Mouse (Mus musculus): Measurements from ENCODE around the gene Higd1c.
"Not testable (repeated sequence)": the region's sequence is repeated elsewhere in the genome, so short reads cannot be mapped to it uniquely, and the experiment has no call there.

Higd1c gene

DNA sequence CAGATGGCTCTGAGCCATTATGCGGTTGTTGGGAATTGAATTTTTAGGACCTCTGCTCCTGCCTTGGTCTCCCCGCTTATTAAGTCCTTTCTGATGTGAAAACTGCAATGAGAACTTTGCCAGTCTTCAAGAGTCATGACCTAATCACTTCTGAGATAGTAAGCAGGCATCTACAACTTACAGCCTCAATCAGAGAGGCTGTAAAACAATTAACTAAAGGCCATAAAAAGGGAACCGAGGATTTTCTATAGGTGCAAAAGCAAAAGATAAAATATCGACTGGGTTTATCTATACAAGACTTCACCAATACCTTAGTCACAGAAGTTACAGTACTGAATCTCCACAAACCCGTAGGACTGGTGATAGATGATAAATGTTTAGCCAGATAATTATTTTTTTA is 8.5 kb upstream of the Higd1c start:
- no peak for DNase-seq (ENCODE audit: low spot score)

DNA sequence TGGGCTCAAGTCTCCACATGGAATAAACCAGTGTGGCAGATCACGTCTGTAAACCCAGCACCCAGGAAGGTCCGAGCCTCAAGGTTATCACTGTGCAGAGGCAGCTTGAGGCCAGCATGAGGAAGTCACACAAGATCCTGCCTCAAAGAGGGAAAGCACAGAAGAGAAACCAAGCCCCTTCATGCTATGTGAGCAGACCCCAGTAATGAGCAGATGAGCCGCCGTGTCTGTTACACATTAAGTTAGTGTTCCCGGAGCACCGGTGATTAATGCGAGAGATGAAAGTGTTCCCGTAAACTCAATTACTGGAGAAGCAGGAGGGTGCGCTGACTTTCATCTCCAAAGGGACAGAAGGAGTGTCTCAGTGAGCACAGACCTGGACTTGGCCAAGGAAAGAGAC is 1.6 kb downstream of the Higd1c start:
- DNase-seq (ENCODE audit: low spot score) = not testable (repeated sequence)

DNA sequence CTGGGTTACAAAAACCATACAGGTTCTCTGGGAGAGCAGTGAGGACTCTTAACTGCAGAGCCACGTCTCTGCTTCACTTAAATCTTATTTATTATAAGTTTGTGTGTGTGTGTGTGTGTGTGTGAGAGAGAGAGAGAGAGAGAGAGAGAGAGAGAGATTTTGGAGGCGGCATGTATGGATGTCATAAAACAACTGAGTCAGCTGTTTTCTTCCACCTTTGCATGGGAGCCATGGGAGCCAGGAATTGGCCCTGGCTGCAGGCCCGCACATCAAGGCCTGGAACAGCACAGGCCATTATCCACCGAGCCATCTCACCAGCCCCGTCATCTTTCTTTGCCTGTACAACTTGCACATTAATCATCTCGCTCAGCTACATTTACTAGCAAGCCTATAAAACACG is 2.8 kb downstream of the Higd1c start:
- no peak for DNase-seq (ENCODE audit: low spot score)

DNA sequence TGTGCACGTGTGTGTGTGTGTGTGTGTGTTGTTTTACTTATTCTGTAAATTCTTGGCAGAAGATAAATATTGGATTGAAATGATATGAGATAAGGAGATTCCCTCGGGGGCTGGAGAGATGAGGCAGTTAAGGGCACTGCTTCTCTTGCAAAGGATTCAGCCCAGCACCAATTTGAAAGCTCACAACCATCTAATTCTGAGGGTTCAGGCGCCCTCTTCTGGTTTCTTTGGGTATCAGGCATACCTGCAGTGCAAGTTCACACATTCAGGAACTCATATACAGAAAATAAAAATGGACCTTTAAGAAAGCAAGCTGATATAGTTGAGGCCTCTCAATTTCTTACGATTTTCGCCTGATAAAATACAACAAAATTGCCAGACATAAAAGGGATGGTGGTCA is 10.7 kb downstream of the Higd1c start:
- DNase-seq (ENCODE audit: low spot score) = peak; percentile 42

DNA sequence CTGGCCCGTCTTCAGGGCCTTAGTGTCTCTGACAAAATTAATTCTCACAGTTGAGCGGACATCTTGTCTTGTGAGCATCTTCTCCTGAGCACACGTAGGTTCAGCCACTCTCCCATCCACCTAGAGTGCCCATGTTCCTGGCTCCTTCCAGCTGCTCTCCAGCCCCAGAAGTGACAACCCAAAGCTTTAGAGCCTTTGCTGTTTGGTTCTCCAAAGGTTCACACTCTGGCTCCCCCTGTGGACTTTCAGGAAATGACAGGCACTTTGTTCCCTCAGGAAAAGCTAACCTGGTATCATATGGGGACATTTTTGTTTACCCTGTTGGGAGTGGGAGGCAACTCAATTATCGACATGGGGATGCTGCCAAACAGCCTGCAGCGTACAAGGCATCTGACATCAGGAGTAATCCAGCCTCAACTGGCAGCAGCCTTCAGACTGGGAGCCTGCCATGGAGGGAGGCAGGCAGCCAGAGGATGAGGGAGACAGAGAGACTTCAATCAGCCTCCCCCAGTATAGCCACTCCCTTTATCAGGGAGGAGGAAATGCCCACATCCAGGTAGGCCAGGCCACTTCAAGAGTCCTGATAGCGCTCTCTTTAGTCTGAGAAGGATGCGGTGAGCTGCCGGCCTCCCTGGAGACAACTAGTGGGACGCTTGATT is 13.6 kb downstream of the Higd1c start:
- not testable (repeated sequence) for DNase-seq (ENCODE audit: low spot score)

DNA sequence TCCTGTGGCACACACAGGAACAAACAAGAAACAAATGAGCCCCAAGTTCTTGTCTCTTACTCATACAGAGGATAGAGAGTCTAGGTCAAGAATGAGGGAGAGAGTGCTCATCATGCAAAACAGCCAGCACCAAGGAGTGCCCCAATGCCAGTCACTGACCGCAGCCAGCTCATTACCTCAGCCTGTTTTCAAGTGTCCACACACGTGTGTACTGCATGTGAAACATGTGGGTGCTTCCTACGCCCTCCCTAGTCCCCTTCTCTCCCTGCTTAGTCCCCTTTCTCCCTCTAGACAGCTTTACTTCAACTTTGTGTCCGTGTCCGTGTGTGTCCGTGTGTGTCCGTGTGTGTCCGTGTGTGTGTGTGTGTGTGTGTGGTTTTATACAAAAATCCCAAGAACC is 15.3 kb downstream of the Higd1c start:
- DNase-seq (ENCODE audit: low spot score) = no peak

DNA sequence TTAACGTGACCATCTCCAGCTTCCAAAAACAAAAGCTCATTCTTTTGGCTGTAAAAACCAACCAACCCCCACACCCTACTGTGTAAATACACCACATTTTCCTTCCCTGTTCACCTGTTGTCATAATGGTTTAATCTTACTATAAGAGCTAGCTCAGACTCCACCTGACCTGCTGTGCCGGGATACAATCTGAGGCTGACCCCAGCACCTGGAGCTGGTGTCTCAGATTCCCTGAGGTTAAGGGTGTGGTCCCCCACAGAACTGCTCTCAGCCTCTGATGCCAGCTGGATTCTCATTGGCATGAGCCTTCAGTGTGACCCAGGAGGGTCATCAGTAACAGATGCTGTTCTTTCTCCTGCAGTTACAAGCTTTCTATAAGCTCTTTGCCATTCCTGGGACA is 15.8 kb downstream of the Higd1c start:
- no peak for DNase-seq (ENCODE audit: low spot score)

DNA sequence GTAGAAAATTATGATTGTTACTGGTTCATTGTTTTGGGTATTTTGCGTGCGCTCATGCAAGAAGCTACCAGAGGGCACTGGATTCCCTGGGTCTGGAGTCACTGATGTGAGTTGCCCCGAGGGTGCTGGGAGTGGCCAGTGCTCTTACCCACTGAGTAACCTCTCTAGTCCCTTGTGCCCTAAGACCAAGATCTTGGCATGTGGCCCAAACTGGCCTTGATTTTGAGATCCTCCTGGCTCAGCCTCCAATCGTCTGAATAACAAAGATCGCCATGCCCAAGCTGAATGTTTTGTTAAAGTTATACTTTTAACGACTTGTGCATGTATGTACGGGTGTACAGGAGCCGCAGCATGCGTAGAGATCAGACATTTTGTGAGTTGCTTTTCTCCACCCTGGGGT is 21.4 kb downstream of the Higd1c start:
- no peak for DNase-seq (ENCODE audit: low spot score)

DNA sequence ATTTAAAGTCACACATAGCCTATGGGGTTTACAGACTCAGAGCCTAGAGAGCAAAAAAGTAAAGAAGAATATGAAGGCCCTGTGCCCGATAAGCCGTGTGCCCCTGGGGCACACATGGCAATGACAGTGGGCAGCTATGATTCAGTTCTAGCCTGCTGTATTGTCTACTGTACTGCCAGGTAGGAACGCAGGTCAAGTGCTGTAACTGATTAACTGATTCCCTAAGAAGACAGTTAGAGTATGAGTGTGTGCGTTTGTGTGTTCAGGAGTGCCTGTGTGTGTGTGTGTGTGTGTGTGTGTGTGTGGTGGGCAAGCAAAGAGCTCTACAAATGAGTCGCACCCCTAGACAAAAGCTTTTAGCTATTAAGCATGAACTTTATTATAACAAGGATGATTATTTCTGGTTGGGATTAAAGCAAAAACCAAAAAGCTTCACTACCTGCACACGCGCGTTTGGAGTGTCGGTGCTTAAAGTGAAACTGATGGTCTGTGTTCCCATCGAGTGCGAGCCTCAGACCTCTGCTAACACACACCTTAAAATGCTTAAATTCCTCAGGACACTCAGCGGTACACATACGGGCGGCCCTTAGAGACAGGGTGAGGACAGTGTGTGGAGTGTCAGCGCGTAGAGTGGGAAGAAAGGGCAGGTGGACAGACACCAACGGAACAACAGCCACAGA is 23.3 kb downstream of the Higd1c start:
- DNase-seq (ENCODE audit: low spot score) = no peak

DNA sequence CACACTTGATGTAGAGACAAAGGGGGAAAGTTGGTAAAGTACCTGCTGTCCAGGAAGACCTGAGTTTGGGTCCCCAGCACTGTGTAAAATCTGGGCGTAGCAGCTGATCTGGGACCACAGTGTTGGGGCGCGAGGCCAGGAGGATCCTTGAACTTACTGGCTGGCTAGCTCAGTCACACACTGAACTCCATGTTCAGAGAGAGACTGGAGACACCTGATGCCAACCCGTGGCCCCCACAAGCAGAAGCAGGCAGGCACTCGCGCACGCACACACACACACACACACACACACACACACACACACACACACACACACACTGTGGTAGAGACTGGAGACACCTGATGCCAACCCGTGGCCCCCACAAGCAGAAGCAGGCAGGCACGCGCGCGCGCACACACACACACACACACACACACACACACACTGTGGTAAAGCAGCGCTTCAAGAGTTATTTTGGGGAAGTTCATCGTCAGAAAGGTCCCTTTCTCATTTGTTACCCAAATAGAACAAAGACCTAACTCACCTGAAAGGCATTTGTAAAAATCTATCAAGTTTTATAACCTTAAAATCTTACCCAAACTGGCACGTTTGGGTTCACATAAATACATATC is 24.0 kb downstream of the Higd1c start:
- no peak for DNase-seq (ENCODE audit: low spot score)

DNA sequence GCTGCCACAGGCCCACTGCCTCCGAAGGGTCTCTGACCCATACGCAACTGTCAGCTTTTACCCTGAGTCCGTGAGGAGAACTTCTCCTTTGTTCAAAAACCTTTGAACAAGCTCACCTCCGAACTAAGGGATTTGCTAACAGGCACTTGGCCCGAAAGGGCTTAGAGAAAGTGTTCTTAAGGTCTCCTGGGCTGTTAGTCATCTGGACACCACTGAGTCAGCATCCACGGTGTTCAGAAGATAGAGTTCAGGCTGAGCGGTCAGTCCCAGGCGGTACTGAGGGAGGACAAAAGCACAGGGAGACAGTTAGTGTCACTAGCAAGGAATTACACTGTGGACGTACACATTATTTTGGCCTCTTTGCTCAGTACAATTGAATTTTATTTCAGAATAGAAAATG is 24.5 kb downstream of the Higd1c start:
- DNase-seq (ENCODE audit: low spot score) = no peak

DNA sequence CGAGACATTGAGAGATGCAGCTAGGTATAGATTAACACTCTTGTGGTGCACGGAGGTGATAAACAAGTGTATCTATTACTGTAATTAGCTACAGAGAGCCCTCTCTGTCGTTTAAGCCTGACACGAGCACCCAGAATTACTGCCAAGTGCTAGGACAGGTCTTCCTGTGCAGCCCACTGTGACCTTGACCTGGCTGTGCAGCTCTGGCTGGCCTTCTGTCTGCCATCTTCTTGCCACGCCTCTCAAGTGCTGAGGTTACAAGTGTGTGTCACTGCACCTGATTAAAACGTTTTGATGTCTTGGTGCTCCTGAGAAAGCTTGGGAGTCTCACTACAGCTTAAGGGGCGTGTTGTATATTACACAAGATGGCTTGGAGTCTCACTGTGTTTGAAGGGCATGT is 26.7 kb downstream of the Higd1c start:
- no peak for DNase-seq (ENCODE audit: low spot score)

DNA sequence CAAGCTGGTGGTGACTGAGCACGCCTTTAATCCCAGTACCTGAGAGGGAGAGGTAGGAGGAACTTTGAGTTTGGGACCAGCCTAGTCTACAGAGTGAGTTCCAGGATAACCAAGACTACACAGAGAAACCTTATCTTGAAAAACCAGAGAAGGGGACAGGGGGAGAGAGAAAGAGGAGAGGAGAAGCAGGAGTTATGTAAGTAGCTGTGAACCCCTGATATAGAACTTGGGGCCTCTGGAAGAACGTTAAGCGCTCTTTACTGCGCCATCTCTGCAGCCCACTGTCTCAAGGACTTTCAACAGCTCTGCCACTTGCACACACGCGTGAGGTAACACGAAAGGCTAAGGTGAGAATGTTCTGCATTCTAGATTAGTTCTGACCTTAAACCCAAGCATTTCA is 27.3 kb downstream of the Higd1c start:
- DNase-seq (ENCODE audit: low spot score) = no peak

DNA sequence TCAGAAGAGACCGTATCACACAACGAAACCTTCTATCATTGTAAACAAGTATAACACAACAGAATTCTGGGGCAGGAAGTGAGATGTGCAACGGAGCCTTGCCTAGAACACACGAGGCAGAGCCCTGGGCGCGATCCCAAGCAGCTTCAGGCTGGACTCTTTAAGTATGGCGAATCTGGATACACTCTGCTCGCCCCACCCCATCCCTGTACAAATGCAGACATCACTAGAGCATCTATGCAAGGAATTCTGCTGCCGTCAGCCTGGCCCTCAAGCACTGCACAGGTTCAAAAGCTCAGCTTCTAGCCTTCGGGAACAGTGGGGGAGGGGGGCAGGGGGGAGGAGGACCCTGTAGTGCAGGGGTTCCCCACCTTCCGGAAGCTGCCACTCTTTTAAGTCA is 28.7 kb downstream of the Higd1c start:
- no peak for DNase-seq (ENCODE audit: low spot score)

DNA sequence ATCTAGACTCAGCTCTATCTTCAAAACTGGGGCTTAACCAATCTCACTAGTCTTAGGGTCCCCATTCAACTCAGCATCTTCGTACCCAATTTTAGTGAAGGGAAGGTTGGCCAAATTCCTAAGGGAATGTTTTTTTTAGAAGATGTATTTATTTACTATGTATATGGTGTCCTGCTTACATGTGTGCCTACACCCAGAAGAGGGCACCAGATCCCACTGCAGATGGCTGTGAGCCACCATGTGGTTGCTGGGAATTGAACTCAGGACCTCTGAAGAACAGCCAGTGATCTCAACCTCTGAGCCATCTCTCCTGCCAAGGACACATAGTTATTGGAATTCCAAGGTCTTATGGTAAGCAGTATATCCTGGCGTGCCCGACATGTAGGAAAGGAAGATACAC is 31.2 kb downstream of the Higd1c start:
- no peak for DNase-seq (ENCODE audit: low spot score)

DNA sequence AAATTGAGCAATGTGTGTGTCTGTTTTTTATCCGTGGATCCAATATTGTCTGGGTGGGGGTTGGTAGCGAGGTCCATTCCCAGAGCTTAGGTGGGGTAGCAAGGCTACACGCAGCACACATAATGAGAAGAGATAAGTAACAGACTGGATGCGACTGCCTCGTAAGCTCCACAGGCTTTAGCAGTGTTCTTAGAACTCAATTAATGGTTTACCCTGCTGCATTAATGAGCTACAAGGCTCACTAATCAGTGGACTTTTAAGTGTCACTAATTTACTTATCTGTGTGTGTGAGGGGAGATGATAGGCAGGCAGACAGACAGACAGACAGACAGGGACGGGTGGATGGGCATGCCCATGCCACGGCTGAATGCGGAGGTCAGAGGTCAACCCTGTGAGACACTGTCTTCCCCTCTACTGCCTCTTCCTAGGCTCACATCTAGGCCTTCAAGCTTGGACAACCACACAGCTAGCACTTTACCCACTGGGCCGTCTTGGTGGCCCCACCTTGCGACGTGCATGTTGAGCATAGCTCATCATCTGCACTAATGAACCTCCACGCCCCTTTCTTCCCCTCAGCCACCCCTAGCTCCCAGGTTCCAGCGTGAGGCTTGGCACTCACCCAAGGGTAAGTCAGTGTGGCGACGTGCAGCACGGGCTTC is 36.4 kb downstream of the Higd1c start:
- no peak for DNase-seq (ENCODE audit: low spot score)

DNA sequence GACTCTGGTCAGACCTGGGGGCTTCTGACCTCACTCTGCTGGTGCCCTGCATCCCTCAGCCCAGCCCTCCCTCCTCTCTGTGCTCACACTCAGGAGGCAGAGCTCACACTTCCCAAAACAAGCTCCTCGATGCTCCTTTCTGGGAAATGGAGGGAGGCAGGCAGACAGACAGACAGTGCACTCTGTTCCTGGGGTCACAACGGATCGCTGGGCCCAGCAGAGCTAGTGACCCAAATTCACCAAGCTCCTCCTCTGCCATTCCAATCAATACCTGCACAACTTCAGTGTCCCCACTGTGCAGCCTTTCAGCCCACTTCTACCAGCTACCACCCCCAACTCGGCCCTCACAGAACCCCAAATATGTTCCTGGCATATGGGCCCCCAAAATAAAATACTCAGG is 37.5 kb downstream of the Higd1c start:
- no peak for DNase-seq (ENCODE audit: low spot score)

DNA sequence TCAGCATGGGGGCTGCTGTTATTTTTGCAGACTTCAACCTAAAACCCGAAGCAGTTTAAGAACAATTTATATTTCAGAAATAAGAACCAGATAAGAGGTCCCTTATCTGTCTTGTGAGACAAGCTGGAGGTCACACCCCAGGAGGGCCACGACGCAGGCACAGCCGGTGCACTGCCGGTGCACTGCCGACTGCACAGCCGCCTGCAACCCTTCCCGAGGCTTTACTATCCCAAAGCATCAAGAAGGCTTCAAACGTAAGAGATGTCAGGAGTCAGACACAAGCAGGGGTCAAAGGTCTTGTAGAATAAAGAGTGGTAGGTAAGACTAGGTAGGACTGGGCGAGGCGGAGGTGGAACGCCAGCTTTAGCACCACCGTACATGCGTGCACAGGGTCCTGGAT is 38.0 kb downstream of the Higd1c start:
- no peak for DNase-seq (ENCODE audit: low spot score)

DNA sequence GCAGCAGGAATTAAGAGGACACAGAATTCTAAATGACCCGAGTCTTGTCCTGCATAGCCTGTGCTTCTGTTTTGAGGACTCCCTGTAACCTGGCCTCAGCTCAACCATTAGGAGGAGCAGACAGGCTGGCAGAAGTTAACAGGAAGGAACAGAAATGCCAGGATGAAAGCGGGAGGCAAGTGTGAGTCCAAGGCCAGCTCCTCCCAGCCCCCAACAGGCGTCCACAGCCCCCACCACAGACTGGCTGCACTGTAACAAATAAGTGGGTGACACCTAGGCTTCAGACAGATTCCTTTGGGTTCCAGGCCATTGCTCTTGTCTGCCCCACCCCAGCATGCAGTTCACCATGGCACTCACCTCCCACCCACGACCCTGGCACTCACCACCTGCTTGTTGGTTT is 38.5 kb downstream of the Higd1c start:
- no peak for DNase-seq (ENCODE audit: low spot score)

DNA sequence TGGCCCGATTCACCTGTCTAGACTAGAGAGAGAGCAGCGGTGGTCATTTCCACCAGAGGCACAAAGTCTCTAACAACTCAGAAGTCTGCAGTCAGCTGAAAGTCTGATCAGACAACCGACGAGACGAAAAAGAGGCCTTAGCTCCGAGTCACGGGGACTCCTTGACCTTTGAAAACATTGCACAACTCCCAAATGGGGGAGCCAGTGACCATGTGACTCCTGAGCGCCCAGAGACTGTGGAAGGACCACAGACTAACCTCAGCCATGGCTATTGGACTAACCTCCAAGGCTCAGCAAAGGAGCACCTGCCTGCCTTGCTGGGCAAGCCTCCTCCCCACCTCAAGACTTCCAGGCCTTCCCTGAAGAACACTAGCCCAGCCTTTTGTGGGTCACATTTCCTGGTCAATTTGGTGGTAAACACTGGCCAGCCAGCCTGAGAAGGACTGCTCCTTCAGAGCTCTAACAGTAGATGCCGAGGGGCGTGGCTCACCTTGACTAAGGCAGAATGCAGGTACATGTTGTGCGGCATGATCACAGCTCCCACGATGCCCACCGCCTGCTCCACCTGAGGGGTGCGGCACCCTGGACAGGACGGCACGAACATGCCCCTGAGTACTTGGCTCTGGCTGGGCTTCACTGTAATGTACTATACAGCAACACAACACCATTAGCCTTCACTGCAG is 39.1 kb downstream of the Higd1c start:
- DNase-seq (ENCODE audit: low spot score) = no peak

DNA sequence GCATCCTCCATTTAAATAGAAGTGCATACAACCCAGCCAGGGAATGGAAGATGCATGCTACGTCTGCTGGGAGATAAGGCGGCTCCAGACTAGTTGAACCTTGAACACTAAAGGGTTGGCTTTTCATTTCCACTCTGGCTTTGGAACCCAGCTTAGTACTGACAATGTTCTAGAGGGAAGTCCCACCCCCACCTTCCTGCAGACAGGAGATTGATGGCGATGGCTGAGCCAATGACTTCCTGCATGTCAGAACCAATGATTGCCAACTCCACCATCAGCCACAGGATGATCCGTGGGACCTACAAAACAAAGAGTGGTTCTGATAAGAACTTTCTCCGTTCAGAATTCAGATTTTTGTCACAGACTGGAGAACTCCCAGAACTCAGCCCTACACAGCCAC is 41.7 kb downstream of the Higd1c start:
- DNase-seq (ENCODE audit: low spot score) = no peak

DNA sequence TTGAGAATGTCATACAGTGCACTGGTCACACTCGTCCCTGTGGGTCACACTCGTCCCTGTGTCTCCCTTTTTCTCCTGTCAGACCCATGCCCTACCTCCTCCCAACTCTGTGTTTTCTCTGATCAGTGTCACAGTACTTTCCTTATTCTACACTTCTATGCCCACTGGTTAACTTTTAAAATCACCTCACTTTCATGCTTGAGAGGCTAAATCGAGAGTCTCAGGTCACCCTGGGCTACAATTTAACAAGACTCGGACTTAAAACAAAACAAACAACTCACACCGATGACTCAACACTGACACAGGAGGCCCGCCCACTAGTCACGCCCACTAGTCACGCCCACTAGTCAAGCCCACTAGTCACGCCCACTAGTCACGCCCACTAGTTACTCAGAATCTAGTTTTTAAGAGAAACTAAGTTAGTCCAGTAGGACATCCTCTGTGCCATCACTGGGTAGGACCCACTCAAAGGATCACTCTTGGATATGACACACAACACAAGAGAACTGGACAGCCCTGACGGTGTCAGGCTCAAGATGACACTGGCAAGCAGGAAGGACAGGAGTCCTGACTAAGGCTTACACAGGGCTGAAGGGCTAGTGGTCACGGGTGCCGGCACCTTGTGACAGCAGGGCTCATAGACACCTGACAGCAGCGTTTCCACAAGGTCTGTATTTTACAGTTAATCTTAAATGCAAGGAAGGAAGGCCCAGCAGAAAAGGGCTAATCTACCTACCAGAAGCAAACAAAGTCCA is 46.8 kb downstream of the Higd1c start:
- no peak for DNase-seq (ENCODE audit: low spot score)
